14 mouse cellular contexts compared by ENCODE assay signal in the genomic region with DNA sequence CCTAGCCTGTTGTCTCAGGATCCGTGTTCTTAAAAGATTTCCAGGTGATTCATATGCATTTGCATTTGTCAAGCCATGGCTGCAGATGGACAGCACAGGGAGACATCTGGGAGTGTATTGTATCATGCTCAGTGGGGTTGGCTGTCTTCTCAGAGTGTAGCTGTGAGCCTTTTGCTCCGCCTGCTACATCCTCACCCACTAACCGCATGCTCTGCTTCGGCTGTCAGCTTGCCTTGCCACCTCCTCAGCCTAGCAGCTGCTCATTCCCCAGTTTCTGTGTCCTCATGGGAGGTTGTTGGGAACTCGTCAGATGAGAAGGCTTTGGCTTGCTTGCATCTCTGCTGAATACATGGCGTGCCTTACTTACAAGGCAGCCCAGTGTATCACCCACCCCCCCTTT.
DNase-seq lines count a peak whose midpoint lies in the region; ATAC-seq and TF ChIP-seq lines count a peak whose summit lies in the region.
"Had no signal": no experiment of that assay in that cellular context is flagged by ENCODE, and none has a peak within 500 bp of the region (broad histone marks: within the 10 kb centered on the region; RNA-seq: fewer than 3 reads in every experiment).

No protein-coding gene starts in this region.

- H3K4me3 ChIP-seq in midbrain, postnatal 0 days (ENCODE audit: low read depth, low read length) = no peak overlapping the region
- no peak overlapping the region for H3K4me3 ChIP-seq in midbrain, embryonic 10.5 days
- H3K4me3 ChIP-seq in layer of hippocampus, adult 2 months = no peak overlapping the region
- no peak overlapping the region for H3K4me3 ChIP-seq in gastrocnemius, adult 2 months

- no peaks in the 10 kb centered on the region for H3K36me3 ChIP-seq in midbrain, postnatal 0 days (ENCODE audit: insufficient read depth, low read length)
- H3K36me3 ChIP-seq in midbrain, embryonic 10.5 days = no peaks in the 10 kb centered on the region

- H3K9me3 ChIP-seq in midbrain, postnatal 0 days (ENCODE audit: low read length) = no peaks in the 10 kb centered on the region
- H3K9me3 ChIP-seq in midbrain, embryonic 10.5 days (replicated peaks) = no peaks in the 10 kb centered on the region

- H3K4me2 ChIP-seq in midbrain, postnatal 0 days (ENCODE audit: low read depth, low read length, poor library complexity, severe bottlenecking) = no peak overlapping the region

- intact Hi-C loops in left cerebral cortex, postnatal 10 days (cut with DNase I) = no loop called here
- intact Hi-C loops in gastrocnemius, adult 2 months (cut with DNase I) = no loop called here

- DNase-seq in midbrain, postnatal 0 days (ENCODE audit: low spot score) = peak; percentile 16
- DNase-seq in midbrain, embryonic 10.5 days (ENCODE audit: low spot score) = no peak
- peak; percentile 83 to 93 for DNase-seq in layer of hippocampus, adult 2 months (ENCODE audit: low spot score in 2 of 2)
- peak; percentile 48 to 65 for DNase-seq in left cerebral cortex, postnatal 10 days (ENCODE audit: extremely low spot score in 1 of 2, low spot score in 2 of 2)
- peak; percentile 90 for DNase-seq in telencephalon, adult 2 months (ENCODE audit: low read depth, low spot score)
- no peak for DNase-seq in gastrocnemius, adult 2 months
- DNase-seq in thymus, postnatal 14 days = no peak
- DNase-seq in adrenal gland, adult 8-10 months = no peak
- DNase-seq: adrenal gland, postnatal 10 days; cerebellum, adult 11-12 months; heart, postnatal 36 days; thymus, adult 2 months had no signal

- WGBS in midbrain, postnatal 0 days = 79% methylated on average over 6 of the region's 6 CpGs
- WGBS in midbrain, embryonic 10.5 days = 87% methylated on average over 6 of the region's 6 CpGs

- no peaks in the 10 kb centered on the region; the same call in 1 of the 2 replicates for H3K4me1 ChIP-seq in midbrain, postnatal 0 days (ENCODE audit: insufficient read depth, low read length)
- 0 out of 2 replicates have a peak, but pooled peaks cover 4% of the 10 kb centered on the region for H3K4me1 ChIP-seq in midbrain, embryonic 10.5 days

- H3K27me3 ChIP-seq in midbrain, postnatal 0 days (ENCODE audit: insufficient read depth, low read length) = no peaks in the 10 kb centered on the region
- no peaks in the 10 kb centered on the region for H3K27me3 ChIP-seq in midbrain, embryonic 10.5 days (ENCODE audit: low read depth, poor library complexity, severe bottlenecking)

- no peak for ATAC-seq in midbrain, postnatal 0 days (ENCODE audit: low FRiP score)

- TF ChIP-seq CTCF in midbrain, postnatal 0 days (IDR thresholded peaks at IDR 0.05) = no peak
- TF ChIP-seq CTCF in layer of hippocampus, adult 2 months (conservative IDR thresholded peaks at IDR 0.05) = no peak
- TF ChIP-seq CTCF in gastrocnemius, adult 2 months (IDR thresholded peaks at IDR 0.05) = no peak

- H3K9ac ChIP-seq in midbrain, postnatal 0 days (replicated peaks; ENCODE audit: low read length, poor library complexity, severe bottlenecking) = no peak overlapping the region
- H3K9ac ChIP-seq: liver, embryonic 14.5 days had no signal

- H3K27ac ChIP-seq in midbrain, postnatal 0 days (ENCODE audit: low read depth, low read length) = no peak overlapping the region
- no peak overlapping the region for H3K27ac ChIP-seq in midbrain, embryonic 10.5 days (replicated peaks)
- H3K27ac ChIP-seq in layer of hippocampus, adult 2 months = peak overlapping the region; percentile 81
- no peak overlapping the region for H3K27ac ChIP-seq in gastrocnemius, adult 2 months
- H3K27ac ChIP-seq: liver, embryonic 14.5 days; macrophage had no signal

Comparison
In these comparisons a context has a peak if more than half of its experiments do, and no peak if none do; other contexts are left out.
1. DNase-seq: peak in midbrain, postnatal 0 days (single experiment), layer of hippocampus, adult 2 months (2 of 2), left cerebral cortex, postnatal 10 days (2 of 2) and telencephalon, adult 2 months (single experiment); none in midbrain, embryonic 10.5 days (single experiment), gastrocnemius, adult 2 months (single experiment), thymus, postnatal 14 days (single experiment) and adrenal gland, adult 8-10 months (single experiment).